Mouse (Mus musculus) embryo, embryonic 9.5 days (tissue): ENCODE results near the gene Zcchc8.
"Not testable (repeated sequence)": the region's sequence is repeated elsewhere in the genome, so short reads cannot be mapped to it uniquely, and the experiment has no call there.

ENCODE experiments used
- DNase-seq: peaks from one replicate; pipeline ENCODE4 v3.0.0-alpha.2; 2017; ENCODE audit errors: extremely low spot score

Zcchc8 gene

GRCm38 (mm10) chr5:123720328-123721311, at the start of gene Zcchc8:
Gene Zcchc8, minus strand, starts transcription at chr5:123721100.
- peak; percentile 98 for DNase-seq

- DNase-seq, result not testable (repeated sequence)
Measured at GRCm38 (mm10) chr5:123766455-123766854, 45.6 kb upstream of the Zcchc8 start.

- DNase-seq, result no peak
Measured at GRCm38 (mm10) chr5:123765506-123765905, 44.6 kb upstream of the Zcchc8 start.

GRCm38 (mm10) chr5:123749065-123750064, 28.5 kb upstream of the Zcchc8 start, which contains the start of the genes Rsrc2 and Kntc1:
Gene Rsrc2, minus strand, starts transcription at chr5:123749414.
Gene Kntc1, plus strand, starts transcription at chr5:123749716.
- DNase-seq, result peak; percentile 99

GRCm38 (mm10) chr5:123748339-123749064, 27.6 kb upstream of the Zcchc8 start:
- DNase-seq, result no peak

GRCm38 (mm10) chr5:123747604-123748003, 26.7 kb upstream of the Zcchc8 start:
- DNase-seq, result no peak

- DNase-seq, result no peak
Measured at GRCm38 (mm10) chr5:123746253-123746652, 25.4 kb upstream of the Zcchc8 start.

- no peak for DNase-seq
Measured at GRCm38 (mm10) chr5:123744358-123744757, 23.5 kb upstream of the Zcchc8 start.

- DNase-seq, result no peak
Measured at GRCm38 (mm10) chr5:123730981-123731380, 10.1 kb upstream of the Zcchc8 start.

GRCm38 (mm10) chr5:123723816-123724215, 2.9 kb upstream of the Zcchc8 start:
- not testable (repeated sequence) for DNase-seq

GRCm38 (mm10) chr5:123714622-123715021, 6.3 kb downstream of the Zcchc8 start:
- DNase-seq, result no peak

GRCm38 (mm10) chr5:123713782-123714181, 7.1 kb downstream of the Zcchc8 start:
- DNase-seq, result no peak

GRCm38 (mm10) chr5:123709571-123709970, 11.3 kb downstream of the Zcchc8 start:
- DNase-seq, result no peak

- no peak for DNase-seq
Measured at GRCm38 (mm10) chr5:123708598-123708997, 12.3 kb downstream of the Zcchc8 start.

GRCm38 (mm10) chr5:123700625-123701024, 20.3 kb downstream of the Zcchc8 start:
- no peak for DNase-seq

- DNase-seq, result peak; percentile 65
Measured at GRCm38 (mm10) chr5:123699198-123699597, 21.7 kb downstream of the Zcchc8 start.

- no peak for DNase-seq
Measured at GRCm38 (mm10) chr5:123696961-123697360, 23.9 kb downstream of the Zcchc8 start.

GRCm38 (mm10) chr5:123696244-123696643, 24.7 kb downstream of the Zcchc8 start:
- DNase-seq, result no peak

- no peak for DNase-seq
Measured at GRCm38 (mm10) chr5:123694468-123694867, 26.4 kb downstream of the Zcchc8 start.

- DNase-seq, result peak; percentile 78
Measured at GRCm38 (mm10) chr5:123684221-123685144, 36.4 kb downstream of the Zcchc8 start, which contains the start of gene Clip1. Gene Clip1, minus strand, starts transcription at chr5:123684618.
